Mouse (Mus musculus): Measurements from ENCODE around the gene Rps6kb2.
A peak's percentile ranks its signal among the peaks of the same experiment; 100 is the strongest.

Rps6kb2 gene

DNA sequence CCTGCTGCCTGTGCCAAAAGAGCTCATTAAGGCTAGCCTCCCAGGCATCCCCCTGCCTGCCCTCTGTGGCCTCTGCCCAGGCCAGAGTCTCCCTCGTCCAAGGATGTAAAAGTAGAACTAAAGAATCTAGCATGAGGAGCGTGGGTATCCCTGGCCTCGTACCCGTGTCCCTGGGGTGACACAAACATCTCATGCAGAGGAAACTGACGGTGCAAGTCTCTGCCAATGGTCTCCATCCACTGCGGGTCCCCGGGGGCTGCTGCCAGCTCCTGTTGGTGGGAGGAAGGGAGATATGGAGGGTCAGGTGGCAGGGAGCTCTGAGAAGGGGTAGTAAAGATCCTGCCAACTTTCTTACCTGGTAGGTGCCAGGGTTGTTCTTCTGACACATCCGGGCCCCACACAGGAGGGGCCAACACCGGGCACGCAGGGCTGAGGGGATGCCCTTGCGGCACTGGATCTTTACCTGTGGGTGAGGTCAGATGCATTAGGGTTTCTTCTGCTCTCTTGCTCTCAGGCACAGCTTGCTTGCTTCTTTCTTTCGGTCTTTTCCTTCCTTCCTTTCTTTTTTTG lies 26.0 kb upstream of the Rps6kb2 start:
- no peak for ATAC-seq (ENCODE audit: low TSS enrichment)

DNA sequence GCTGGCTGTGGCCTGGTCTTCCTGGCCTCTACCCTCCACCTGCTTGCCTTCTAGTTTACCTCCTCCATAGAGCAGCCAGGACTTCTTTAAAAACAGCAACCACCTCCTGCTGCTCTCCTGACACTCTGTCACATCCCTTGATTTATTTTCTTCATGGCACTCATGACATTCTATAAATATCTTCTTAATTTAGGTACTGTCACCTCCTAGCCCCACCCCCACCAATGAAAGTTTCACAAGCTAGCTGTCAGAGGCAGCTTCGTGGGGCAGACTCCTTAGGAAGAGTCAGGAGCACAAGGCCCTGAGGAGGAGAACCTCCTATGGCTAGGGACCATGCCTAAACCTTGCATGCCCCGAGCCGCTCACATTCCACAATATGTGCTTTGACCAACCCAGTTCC lies 24.1 kb upstream of the Rps6kb2 start:
- no peak for ATAC-seq (ENCODE audit: low TSS enrichment)

DNA sequence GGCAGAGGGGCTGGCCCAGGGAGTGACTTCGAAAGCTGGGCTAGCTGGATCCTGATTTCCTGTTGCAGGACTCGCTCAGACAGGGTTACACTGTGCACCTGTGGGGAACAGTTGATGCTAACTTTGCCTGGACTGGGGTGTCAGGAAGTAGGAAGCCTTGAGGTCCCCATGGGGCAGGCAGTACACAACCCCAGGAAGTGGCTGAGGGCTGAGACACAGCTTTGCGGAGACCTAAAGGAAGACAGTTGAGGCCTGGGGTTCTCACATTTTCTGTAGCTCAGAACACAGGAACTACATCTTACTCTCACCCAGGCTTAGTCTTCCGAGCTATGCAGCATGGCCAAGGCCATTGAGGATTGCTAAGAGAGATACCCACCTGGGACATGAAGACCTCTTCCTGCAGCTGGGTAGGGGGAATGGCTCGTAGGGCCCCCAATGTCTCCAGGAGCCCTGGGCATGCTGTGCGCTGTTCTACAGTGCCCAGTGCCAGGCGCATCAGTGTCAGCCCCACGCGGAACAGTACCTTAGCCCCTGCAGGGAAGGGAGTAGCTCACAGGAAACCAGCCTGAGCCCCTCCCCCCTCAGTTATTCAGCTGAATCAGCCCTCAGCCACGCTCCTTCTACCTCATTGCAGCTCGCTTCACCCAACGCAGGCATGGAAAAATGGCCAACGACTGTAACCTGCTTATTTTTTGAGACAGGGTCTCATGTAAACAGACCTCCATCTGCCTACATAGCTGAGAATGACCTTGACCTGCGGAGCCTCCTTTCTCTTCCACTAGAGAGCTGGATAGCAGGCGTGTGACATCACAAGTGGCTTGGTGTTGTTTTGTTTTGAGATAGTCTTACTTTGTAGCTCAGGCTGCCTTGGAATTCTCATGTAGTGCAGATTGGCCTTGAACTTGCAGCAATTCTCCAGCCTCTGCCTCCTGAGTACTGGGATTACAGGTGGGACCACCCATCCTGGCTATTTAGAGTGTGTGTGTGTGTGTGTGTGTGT lies 22.1 kb upstream of the Rps6kb2 start:
- no peak for ATAC-seq (ENCODE audit: low TSS enrichment)

DNA sequence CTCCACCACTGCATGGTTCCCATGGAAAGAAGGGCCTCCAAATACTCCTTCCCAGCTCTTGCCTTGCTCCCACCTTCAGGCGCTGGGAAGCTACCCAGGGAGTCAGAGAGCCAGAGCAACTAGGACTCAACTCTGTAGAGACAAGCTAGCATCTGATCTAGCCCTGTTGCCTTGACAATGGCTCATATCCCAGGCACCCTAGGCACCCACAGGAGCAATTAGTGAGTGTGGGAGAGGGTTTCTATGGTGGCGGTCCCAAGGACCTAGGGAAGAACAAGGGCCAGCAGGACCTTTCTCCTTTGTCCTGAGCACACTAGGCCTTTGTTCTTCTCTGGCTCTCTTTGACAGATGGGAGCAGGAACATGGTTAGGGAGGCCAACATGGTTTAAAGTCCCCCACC lies 20.5 kb upstream of the Rps6kb2 start:
- ATAC-seq (ENCODE audit: low TSS enrichment), result peak; percentile 20; the same call in 1 of the 2 replicates

DNA sequence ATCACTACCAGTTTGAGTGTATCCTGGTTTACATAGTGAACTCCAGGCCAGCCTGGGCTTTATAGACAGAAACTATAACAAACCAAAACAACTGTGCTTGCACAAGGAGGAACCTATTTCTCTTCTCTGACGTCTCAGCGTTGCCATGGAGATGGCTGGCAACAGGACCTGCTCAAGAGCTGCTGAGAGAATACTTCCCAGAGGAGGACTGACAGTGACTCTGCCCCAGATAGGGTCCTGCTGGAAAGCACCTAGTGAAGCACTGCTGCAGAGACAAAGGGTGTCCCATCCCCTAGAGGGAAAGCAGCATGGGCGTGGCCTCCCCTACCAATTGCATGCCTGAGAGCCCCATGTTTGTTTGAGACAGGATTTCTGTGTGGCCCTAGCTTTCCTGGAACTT lies 18.7 kb upstream of the Rps6kb2 start:
- peak; percentile 91; the same call in 1 of the 2 replicates for ATAC-seq (ENCODE audit: low TSS enrichment)

DNA sequence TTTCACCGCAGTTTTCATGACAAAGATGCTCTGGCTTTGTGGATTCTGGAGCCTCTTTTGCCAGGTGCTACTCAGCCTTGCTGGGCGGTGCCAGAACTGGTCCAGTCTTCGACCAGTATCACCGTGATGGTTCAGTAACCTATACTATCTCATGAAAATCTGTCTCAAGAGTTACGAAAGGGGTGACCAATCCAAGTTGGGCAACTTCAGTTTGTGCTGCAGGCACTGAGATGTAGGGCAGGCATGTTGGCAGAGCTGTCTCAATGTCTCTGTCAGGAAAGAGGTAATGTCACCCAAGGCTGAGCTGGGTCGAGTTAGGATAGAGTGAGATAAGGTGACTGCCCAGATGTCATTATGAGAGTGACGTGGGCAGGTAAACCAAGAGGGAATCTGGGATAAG lies 17.3 kb upstream of the Rps6kb2 start:
- no peak for ATAC-seq (ENCODE audit: low TSS enrichment)

DNA sequence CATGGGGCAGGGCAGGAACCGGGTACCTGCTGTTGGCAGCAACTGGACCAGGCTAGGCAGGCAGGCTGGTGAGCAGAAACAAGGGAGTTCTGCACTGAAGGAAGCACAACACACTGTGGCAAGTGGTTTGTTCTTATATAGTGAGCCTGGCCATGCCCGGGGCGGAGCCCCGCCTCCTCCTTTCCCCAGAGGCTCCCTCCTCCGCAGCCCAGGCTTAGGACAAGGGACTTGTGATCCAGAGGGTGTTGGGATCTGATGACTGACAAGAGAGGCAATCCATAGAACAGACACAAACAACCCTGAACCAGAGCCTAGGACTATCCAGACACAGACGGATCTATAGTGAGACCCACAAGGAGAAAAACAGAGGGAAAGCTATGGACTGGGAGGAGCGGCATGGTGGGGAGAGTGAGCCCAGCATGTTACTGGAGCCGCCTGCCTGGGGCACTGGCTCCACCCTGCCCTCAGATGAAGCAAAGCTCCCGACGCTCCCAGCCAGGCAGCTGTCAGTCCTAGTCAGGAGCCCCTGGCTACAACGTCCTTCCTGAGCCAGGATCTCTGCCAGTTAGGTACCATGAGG lies 12.3 kb upstream of the Rps6kb2 start, which contains the start of gene Carns1:
Gene Carns1, minus strand, starts transcription at position 112 of the 580 bp plus-strand sequence.
- peak; percentile 69; the same call in 1 of the 2 replicates for ATAC-seq (ENCODE audit: low TSS enrichment)

DNA sequence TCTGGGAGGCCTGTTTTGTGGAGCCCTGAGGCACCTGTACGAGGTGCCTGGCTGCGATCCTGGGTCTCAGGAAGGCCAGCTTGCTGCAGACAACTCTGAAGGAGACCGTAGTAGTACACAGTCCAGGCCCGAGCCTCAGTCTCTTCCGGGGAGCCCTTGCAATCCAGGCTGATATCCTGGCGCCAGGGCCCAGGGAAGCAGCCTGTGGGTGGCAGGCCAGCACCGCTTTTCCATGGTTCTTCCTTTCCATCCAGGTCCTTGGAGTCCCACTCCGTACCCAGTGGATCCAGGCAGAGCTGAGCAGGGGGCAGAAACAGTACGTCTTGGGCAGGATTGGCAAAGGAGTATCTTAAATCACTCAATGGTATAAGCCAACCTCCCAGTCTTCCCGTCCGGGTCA lies 9.8 kb upstream of the Rps6kb2 start:
- no peak for ATAC-seq (ENCODE audit: low TSS enrichment)

DNA sequence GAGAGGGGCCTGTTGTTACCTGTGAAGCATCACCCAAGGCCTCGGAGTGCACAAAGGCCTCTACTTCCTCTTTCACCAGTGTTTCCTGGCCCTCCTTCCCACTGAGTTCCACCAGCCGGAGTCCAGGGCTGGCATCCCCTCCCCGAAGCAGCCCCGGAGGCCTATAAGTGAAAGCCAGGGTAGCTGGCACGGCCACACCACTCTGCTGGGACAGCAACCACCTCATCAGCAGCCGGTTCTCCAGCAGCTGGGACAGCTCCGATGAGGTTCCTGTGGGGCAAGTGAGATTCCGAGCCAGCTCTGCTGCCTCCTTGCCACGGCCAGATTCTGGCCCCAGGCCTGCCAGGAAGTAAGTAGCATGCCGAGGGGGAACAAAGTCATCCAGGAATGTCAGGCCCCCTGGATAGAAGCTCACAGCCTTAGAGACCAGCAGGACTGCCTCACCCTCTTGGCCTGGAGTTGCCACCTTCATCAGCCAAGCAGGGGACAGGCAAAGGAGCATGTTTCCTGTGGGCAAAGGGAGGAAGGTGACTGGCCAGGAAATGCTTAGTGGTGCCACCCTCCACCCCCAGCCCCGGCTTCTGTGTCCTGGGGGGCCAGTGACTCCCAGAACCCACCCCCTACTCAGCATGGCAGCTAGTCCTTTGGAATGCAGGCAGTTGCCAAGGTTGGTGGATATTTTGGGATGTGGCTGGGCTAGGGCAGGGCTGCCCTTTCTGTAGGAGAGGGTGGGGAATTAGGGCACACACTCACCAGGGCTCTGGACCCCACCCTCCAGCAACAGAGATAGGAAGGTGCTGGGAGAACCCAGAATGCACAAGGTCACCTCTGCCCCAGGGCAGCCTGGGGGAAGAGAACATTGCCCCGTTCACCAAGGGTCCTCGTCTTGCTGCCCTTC lies 8.5 kb upstream of the Rps6kb2 start:
- ATAC-seq (ENCODE audit: low TSS enrichment), result no peak

DNA sequence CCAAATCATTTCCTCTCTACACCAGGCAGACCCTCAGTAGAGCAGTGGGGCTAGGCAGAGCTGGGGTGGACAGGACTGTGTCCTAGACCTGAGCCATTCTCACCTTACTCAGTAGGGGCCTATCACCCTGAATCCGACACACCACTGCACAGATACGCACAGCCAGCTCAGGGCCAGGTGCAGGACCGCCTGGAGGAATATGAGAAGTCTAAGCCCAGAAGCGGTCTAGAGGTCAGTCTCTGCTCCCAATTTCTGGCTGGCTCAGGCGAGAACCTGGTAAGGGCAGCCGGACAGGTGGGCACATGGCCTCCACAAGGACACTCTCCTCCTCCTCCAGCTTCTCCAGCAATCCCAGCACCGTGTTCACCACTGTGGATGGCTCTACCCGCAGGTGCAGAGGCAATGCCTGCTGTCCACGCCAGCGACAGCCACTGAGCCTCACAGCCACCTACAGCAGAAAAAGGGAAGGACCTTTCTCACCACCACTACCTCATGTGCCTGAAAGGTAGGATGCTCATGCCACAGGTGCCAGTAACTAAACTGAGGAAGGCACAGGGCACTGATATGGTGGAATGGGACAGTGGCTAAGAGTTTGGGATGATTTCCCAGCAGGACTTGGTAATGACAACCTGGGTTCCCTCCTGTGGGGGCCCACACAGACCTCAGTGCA lies 7.7 kb upstream of the Rps6kb2 start:
- no peak for ATAC-seq (ENCODE audit: low TSS enrichment)

DNA sequence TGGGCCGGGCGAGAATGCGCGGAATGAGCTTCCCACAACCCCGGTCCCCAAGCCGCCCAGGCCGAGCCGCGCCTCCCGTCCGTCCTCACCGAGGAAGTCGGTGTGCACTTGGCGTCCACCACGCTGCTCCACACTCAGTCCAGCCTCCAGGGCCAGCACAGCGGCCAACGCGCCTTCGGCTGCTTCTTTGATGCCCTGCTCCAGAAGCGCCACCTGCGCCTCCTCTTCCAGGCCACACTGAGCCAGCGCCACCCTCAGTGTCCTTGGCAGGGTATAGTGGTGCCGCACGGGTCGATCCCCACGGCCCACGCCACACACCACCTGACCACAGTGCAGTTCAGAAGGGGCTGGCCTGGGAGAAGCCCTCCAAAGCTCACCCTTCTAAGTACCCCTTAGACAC lies 6.7 kb upstream of the Rps6kb2 start:
- ATAC-seq (ENCODE audit: low TSS enrichment), result peak; percentile 23; the same call in 1 of the 2 replicates

DNA sequence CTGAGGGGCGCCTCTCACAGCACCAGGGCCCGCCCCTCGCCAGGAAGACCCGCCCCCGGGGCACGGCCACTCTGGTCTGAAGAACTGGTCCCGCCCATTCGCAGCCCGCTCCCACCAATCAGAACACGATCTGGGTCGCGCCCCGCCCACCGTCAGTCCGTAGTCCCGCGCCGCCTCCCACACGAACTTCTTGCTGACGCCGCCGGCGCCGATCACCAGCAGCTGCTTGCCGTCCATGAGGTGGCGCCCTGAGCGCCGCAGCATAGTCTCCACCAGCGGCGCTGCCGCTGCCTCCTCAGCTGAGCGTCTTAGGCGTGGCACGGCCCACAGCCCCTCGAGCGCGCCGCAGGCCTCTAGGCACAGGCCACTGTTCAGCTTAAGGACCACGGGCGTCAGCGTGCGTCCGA lies 6.2 kb upstream of the Rps6kb2 start:
- ATAC-seq (ENCODE audit: low TSS enrichment), result peak; percentile 88

DNA sequence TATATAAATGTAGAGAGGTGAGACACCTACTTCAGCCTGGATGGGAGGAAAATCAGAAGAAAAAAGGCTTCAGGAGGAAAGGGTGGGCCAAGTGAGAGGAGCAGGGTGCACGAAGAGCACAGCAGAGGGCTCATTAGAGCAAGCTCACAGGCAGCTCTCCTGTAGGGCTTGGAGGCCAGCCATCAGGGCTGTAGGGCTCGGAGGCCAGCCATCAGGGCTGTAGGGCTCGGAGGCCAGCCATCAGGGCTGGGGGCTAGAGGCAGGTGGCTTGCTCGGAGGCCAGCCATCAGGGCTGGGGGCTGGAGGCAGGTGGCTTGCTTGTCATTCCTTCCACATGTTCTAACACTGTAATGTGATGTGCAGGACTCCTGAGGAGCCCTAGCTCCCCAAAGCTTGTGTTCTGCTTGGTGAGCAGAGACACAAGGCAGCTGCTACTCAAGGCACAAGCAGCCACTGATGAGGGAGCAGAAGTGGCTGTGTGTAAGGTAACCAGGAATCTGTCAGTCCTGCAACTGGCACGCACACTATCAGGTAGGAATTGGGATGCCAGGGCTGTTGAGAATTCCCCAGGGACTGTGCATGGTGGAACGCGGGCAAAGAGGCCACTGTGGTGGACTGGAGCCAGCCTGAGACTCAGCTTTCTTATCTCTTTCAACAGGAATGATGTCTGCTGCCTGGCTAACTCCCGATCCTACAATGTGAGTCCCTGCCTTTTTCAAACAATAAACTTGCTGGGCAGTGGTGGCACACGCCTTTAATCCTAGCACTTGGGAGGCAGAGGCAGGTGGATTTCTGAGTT lies 3.7 kb upstream of the Rps6kb2 start:
- no peak for ATAC-seq (ENCODE audit: low TSS enrichment)

DNA sequence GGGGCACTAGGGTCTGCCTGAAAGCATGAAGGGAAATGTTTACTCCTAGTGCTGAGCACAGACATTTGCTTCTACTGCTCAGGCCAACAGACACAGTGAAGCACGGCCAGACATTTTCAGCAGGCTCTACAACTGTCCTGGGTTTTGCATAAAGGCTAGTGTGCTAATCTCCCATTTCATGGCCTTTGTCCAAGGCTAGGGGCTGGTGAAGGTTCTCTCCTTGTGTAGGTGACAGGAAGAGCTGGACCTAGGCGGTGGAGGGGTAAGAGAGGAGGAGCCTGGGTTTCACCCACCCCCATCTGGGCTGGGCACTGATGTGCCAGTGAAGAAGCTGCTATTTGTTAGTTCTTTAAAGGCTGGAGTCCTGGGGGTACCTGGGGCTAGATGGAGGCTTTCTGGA lies 1.6 kb upstream of the Rps6kb2 start:
- no peak for ATAC-seq (ENCODE audit: low TSS enrichment)

DNA sequence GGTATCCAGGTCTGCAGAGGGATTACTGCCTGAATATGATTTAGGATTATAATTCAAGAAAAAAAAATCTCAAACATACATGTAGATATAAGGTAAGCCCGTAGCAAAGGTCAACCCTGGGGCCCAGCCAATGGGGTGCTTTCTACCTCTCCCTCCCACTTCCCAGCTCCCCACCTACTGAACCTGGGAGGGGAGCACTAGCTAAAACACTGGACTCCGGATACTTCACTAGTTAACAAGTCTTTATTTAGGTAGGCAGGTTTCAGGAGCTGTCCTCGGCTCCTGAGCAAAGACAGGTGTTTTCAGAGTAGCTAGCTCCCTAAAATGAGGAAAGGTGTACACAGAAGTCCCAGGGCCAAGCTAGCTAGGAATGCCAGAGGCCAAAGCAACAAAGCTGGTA lies 946 bp upstream of the Rps6kb2 start:
- no peak for ATAC-seq (ENCODE audit: low TSS enrichment)

DNA sequence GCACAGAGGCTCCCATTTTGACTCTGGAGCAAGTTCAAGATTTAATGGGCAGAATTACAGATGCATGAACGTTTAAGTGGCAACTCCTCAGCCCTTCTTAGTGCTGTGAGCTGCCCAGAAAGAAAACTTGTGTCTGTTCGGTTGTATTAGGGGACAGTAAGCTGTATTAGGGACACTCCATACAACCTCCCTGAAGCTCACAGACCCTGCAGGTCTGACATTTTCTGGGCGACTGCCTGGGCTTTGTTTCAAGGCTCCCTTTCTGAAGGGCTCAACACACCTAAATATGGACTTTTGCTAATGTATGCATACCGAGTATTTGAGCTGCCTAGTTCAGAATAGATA lies 361 bp upstream of the Rps6kb2 start:
- ATAC-seq (ENCODE audit: low TSS enrichment), result no peak

DNA sequence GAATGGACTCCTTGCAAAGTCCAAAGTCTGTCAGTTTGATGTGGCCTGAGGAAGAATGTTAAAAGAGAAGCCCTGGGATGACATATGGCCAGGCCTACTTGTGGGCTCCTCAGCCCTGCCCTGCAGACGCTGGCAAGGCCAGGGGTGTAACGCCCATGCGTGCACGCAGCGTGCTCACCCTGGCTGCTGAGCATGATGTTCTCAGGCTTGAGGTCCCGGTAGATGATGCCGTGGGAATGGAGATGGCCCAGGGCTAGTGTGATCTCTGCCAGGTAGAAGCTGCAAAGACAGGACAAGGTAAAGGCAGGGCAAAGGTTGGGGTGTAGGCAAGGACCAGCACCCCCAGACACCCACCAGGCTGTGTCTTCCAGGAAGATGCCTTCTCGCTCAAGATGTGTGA lies 4.1 kb downstream of the Rps6kb2 start:
- ATAC-seq (ENCODE audit: low TSS enrichment), result no peak

DNA sequence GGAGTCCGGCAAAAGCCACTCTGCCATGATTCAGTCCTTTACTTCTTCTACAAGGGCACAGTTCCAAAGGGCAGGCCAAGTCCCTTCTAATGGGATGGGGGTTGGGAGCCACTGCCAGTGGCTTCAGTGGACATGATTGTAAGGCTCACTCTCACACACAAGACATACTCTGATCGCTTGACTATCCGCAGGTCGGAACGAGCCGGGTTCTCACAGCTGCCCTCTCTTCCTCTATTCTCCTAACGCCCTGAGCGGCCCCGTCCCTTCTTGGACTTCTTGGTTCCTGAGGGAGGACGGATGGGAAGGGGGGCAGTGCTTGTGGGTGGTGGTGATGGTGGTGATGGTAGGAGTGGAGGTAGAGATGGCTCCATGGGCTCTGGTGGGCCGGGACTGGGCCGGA lies 6.4 kb downstream of the Rps6kb2 start:
- ATAC-seq (ENCODE audit: low TSS enrichment), result no peak

DNA sequence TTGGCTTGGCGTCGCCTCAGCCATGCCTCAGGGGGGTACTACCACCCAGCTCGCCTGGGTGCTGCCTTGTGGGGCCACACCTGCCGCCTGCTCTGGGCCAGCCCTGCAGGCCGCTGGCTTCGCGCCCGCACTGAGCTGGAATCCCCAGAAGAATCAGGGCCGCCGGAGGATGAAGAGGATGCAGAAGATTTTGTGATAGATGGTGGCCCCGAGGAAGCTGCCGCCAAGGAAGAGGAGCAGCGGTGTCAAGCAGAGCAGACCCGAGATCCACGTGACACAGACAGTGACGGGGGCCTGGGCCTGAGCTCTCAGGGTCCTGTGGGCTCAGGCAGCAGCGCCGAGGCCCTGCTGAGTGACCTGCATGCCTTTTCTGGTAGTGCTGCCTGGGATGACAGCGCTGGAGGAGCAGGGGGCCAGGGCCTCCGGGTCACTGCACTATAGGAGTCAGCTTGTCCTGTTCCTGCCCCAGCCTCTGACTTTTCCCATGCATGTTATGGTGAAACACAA lies 7.0 kb downstream of the Rps6kb2 start:
- ATAC-seq (ENCODE audit: low TSS enrichment), result no peak

Data from frontal cortex, adult (tissue).